Mouse (Mus musculus): ENCODE results near the gene Map7.

Gene Map7

GRCm38 (mm10) chr10:20234466-20234865 is 86.2 kb downstream of the Map7 start:
- peak; percentile 31 for DNase-seq (ENCODE audit: low spot score)

GRCm38 (mm10) chr10:20235656-20236055 is 87.4 kb downstream of the Map7 start:
- DNase-seq (ENCODE audit: low spot score) = no peak

GRCm38 (mm10) chr10:20236241-20236640 is 88.0 kb downstream of the Map7 start:
- DNase-seq (ENCODE audit: low spot score) = no peak

GRCm38 (mm10) chr10:20238281-20238680 is 90.0 kb downstream of the Map7 start:
- DNase-seq (ENCODE audit: low spot score) = no peak

GRCm38 (mm10) chr10:20240858-20241257 is 92.6 kb downstream of the Map7 start:
- no peak for DNase-seq (ENCODE audit: low spot score)

- no peak for DNase-seq (ENCODE audit: low spot score)
Measured at GRCm38 (mm10) chr10:20243321-20243720, 95.0 kb downstream of the Map7 start.

- DNase-seq (ENCODE audit: low spot score) = no peak
Measured at GRCm38 (mm10) chr10:20245082-20245481, 96.8 kb downstream of the Map7 start.

- DNase-seq (ENCODE audit: low spot score) = no peak
Measured at GRCm38 (mm10) chr10:20249091-20249490, 100.8 kb downstream of the Map7 start.

- no peak for DNase-seq (ENCODE audit: low spot score)
Measured at GRCm38 (mm10) chr10:20255579-20255978, 107.3 kb downstream of the Map7 start.

GRCm38 (mm10) chr10:20257054-20257643 is 108.9 kb downstream of the Map7 start:
- no peak for DNase-seq (ENCODE audit: low spot score)

GRCm38 (mm10) chr10:20257721-20258720 is 109.8 kb downstream of the Map7 start:
- no peak for DNase-seq (ENCODE audit: low spot score)

- no peak for DNase-seq (ENCODE audit: low spot score)
Measured at GRCm38 (mm10) chr10:20259476-20259875, 111.2 kb downstream of the Map7 start.

GRCm38 (mm10) chr10:20262896-20263295 is 114.6 kb downstream of the Map7 start:
- no peak for DNase-seq (ENCODE audit: low spot score)

GRCm38 (mm10) chr10:20264479-20264878 is 116.2 kb downstream of the Map7 start:
- no peak for DNase-seq (ENCODE audit: low spot score)

GRCm38 (mm10) chr10:20267032-20267431 is 118.8 kb downstream of the Map7 start:
- no peak for DNase-seq (ENCODE audit: low spot score)

GRCm38 (mm10) chr10:20268945-20269344 is 120.7 kb downstream of the Map7 start:
- no peak for DNase-seq (ENCODE audit: low spot score)

GRCm38 (mm10) chr10:20272380-20272779 is 124.1 kb downstream of the Map7 start:
- no peak for DNase-seq (ENCODE audit: low spot score)

- no peak for DNase-seq (ENCODE audit: low spot score)
Measured at GRCm38 (mm10) chr10:20273278-20273677, 125.0 kb downstream of the Map7 start.

- no peak for DNase-seq (ENCODE audit: low spot score)
Measured at GRCm38 (mm10) chr10:20274022-20274421, 125.8 kb downstream of the Map7 start.

- no peak for DNase-seq (ENCODE audit: low spot score)
Measured at GRCm38 (mm10) chr10:20281456-20281855, 133.2 kb downstream of the Map7 start.

- DNase-seq (ENCODE audit: low spot score) = no peak
Measured at GRCm38 (mm10) chr10:20285289-20285975, 137.2 kb downstream of the Map7 start.

GRCm38 (mm10) chr10:20285994-20286836 is 137.9 kb downstream of the Map7 start:
- DNase-seq (ENCODE audit: low spot score) = no peak
